Mouse (Mus musculus): ENCODE results near the gene Npepps.

DNA sequence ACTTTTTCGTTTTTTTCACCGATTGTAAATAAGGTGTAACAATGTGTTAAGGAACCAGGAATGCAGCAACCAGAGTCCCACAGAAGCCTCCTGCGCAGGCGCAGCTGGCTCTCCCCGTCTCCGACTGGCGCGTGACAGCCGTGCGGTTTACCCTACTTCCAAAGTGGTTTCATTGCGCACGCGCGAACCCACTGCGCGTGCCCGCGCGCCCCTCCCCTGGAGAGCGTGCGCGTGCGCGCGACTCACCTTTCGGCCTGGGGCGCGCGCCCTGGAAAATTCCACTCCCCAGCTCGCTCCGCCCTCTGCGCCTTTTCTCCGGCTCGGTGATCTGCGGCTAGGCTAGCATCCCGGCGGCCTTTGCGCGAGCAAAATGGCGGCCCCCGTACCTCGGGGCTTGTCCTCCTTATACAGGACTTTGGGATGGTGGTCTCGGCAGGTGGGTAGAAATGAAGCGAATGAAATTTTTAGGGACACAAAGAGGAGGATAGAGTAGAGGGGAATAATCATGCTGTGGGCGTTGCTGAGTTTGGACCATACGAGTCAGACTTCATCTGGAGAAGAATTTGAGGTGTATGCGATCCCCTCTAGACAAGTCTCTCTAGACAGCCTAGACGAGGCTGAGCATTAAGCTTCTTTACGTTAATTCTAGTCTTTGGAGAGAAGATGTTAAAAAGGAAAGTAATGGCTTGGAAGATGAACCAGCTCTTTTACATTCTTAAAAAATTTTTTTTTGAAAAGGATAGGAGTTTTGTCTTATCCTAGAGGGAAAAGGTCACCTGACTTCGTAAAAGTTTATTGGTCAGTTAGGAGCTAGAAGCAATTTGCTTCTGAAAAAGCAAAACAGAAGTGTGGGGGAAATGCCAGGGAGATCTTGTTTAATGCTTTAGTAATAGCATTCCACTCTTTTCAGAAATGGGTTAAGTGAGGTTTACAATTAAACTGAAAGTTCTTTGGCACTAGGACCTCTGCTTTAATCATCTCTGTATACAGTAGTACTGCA lies 35.4 kb upstream of the Npepps start, which contains the start of gene Mrpl45:
- no peak for TF ChIP-seq GATA1 (IDR thresholded peaks at IDR 0.05; ENCODE audit: low read depth, low read length)
- TF ChIP-seq E2F4 (IDR thresholded peaks at IDR 0.05; ENCODE audit: borderline replicate concordance, low read depth, low read length), result 0 out of 2 replicates have a peak, but pooled peaks have one; percentile 25

Data from MEL (cell line).